Mouse (Mus musculus): Measurements from ENCODE around the gene Shbg. TPM values are rescaled to one million over a fixed set of nuclear protein-coding genes. Genes with fewer than 3 reads are reported as not detected.

The Shbg gene
- polyA plus RNA-seq, 1 experiment from 2014 or later = not detected

GRCm38 (mm10) chr11:69656617-69657461 is 39.1 kb upstream of the Shbg start:
- H3K4me1 ChIP-seq = peaks cover 39% of the 10 kb centered on the region
- WGBS = 76% methylated on average over 10 of the region's 10 CpGs
- ATAC-seq (ENCODE audit: insufficient number of reproducible peaks, insufficient read depth, low FRiP score, low TSS enrichment) = no peak
- H3K4me3 ChIP-seq = 0 out of 2 replicates have a peak overlapping the region, but pooled peaks have one; percentile 7
- peak overlapping the region; percentile 73 for H3K27ac ChIP-seq
- H3K4me2 ChIP-seq (replicated peaks) = no peak overlapping the region
- H3K36me3 ChIP-seq = peaks cover 63% of the 10 kb centered on the region
- H3K9ac ChIP-seq = no peak overlapping the region
- no peaks in the 10 kb centered on the region for H3K9me3 ChIP-seq
- no peaks in the 10 kb centered on the region for H3K27me3 ChIP-seq

GRCm38 (mm10) chr11:69656065-69656455 is 38.4 kb upstream of the Shbg start:
- H3K9ac ChIP-seq = no peak overlapping the region
- H3K36me3 ChIP-seq = peaks cover 70% of the 10 kb centered on the region
- 0 out of 2 replicates have a peak overlapping the region, but pooled peaks have one; percentile 8 for H3K4me2 ChIP-seq (replicated peaks)

GRCm38 (mm10) chr11:69655264-69656064 is 37.8 kb upstream of the Shbg start, which contains the start of gene Sox15:
Gene Sox15 (plus strand): TSS chr11:69655314.
- ATAC-seq (ENCODE audit: insufficient number of reproducible peaks, insufficient read depth, low FRiP score, low TSS enrichment) = peak; percentile 18; the same call in 1 of the 2 replicates
- Histone ChIP-seq H3K27ac (peak within 1 kb of the TSS; percentile 72), H3K9me3 (no peaks in the 10 kb centered on the region), H3K36me3 (peaks cover 76% of the 10 kb centered on the region), H3K27me3 (no peaks in the 10 kb centered on the region), H3K4me3 (peak within 1 kb of the TSS; percentile 12; the same call in 1 of the 2 replicates), H3K4me2 (replicated peaks) (0 out of 2 replicates have a peak within 1 kb of the TSS, but pooled peaks have one; percentile 8), H3K9ac (peak within 1 kb of the TSS; percentile 42; the same call in 1 of the 2 replicates), H3K4me1 (peaks cover 29% of the 10 kb centered on the region)
- 19% methylated on average over 34 of the region's 34 CpGs for WGBS

More at GRCm38 (mm10) chr11:69656065-69656455, 38.4 kb upstream of the Shbg start:
- Histone ChIP-seq H3K9me3 (no peaks in the 10 kb centered on the region), H3K27ac (no peak overlapping the region), H3K27me3 (no peaks in the 10 kb centered on the region), H3K4me3 (no peak overlapping the region), H3K4me1 (peaks cover 32% of the 10 kb centered on the region)
- no peak for ATAC-seq (ENCODE audit: insufficient number of reproducible peaks, insufficient read depth, low FRiP score, low TSS enrichment)
- 63% methylated on average over 5 of the region's 5 CpGs for WGBS

GRCm38 (mm10) chr11:69654760-69655159 is 37.1 kb upstream of the Shbg start:
- no peaks in the 10 kb centered on the region for H3K9me3 ChIP-seq
- no peak for ATAC-seq (ENCODE audit: insufficient number of reproducible peaks, insufficient read depth, low FRiP score, low TSS enrichment)
- peak overlapping the region; percentile 2; the same call in 1 of the 2 replicates for H3K9ac ChIP-seq
- no peaks in the 10 kb centered on the region for H3K27me3 ChIP-seq
- 0 out of 2 replicates have a peak overlapping the region, but pooled peaks have one; percentile 8 for H3K4me2 ChIP-seq (replicated peaks)
- peak overlapping the region; percentile 72 for H3K27ac ChIP-seq
- H3K36me3 ChIP-seq = peaks cover 81% of the 10 kb centered on the region
- 28% methylated on average over 9 of the region's 9 CpGs for WGBS
- H3K4me3 ChIP-seq = no peak overlapping the region
- H3K4me1 ChIP-seq = peaks cover 29% of the 10 kb centered on the region

GRCm38 (mm10) chr11:69653399-69653798 is 35.7 kb upstream of the Shbg start:
- Histone ChIP-seq H3K9ac (0 out of 2 replicates have a peak overlapping the region, but pooled peaks have one; percentile 7), H3K27me3 (no peaks in the 10 kb centered on the region), H3K9me3 (no peaks in the 10 kb centered on the region), H3K36me3 (peaks cover 82% of the 10 kb centered on the region), H3K27ac (peak overlapping the region; percentile 30; the same call in 1 of the 2 replicates), H3K4me2 (replicated peaks) (no peak overlapping the region), H3K4me3 (no peak overlapping the region), H3K4me1 (peaks cover 29% of the 10 kb centered on the region)
- WGBS = 54% methylated on average over 5 of the region's 5 CpGs
- no peak for ATAC-seq (ENCODE audit: insufficient number of reproducible peaks, insufficient read depth, low FRiP score, low TSS enrichment)

GRCm38 (mm10) chr11:69645860-69646259 is 28.2 kb upstream of the Shbg start:
- H3K36me3 ChIP-seq = peaks cover 95% of the 10 kb centered on the region

GRCm38 (mm10) chr11:69635471-69635870 is 17.8 kb upstream of the Shbg start:
- ATAC-seq (ENCODE audit: insufficient number of reproducible peaks, insufficient read depth, low FRiP score, low TSS enrichment) = no peak
- H3K9me3 ChIP-seq = no peaks in the 10 kb centered on the region
- WGBS = 90% methylated on average over 3 of the region's 3 CpGs
- H3K27ac ChIP-seq = no peak overlapping the region
- peaks cover 23% of the 10 kb centered on the region for H3K4me1 ChIP-seq
- peak overlapping the region; percentile 78 for H3K4me2 ChIP-seq (replicated peaks)
- no peak overlapping the region for H3K4me3 ChIP-seq
- H3K36me3 ChIP-seq = peaks cover 22% of the 10 kb centered on the region
- H3K27me3 ChIP-seq = no peaks in the 10 kb centered on the region
- no peak overlapping the region for H3K9ac ChIP-seq

More at GRCm38 (mm10) chr11:69645860-69646259, 28.2 kb upstream of the Shbg start:
- no peak overlapping the region for H3K4me3 ChIP-seq
- no peaks in the 10 kb centered on the region for H3K27me3 ChIP-seq
- H3K9me3 ChIP-seq = no peaks in the 10 kb centered on the region
- ATAC-seq (ENCODE audit: insufficient number of reproducible peaks, insufficient read depth, low FRiP score, low TSS enrichment) = no peak
- H3K27ac ChIP-seq = no peak overlapping the region
- 92% methylated on average over 5 of the region's 5 CpGs for WGBS
- no peak overlapping the region for H3K9ac ChIP-seq
- H3K4me1 ChIP-seq = no peaks in the 10 kb centered on the region
- H3K4me2 ChIP-seq (replicated peaks) = no peak overlapping the region

GRCm38 (mm10) chr11:69633128-69633866 is 15.6 kb upstream of the Shbg start:
- peak overlapping the region; percentile 96 for H3K27ac ChIP-seq
- WGBS = under 1% methylated on average over 45 of the region's 50 CpGs

GRCm38 (mm10) chr11:69632284-69633089 is 14.8 kb upstream of the Shbg start, which contains the start of gene Fxr2:
Gene Fxr2 (plus strand): TSS chr11:69632990.
- under 1% methylated on average over 43 of the region's 56 CpGs for WGBS
- Histone ChIP-seq H3K9ac (peak within 1 kb of the TSS; percentile 90), H3K4me3 (peak within 1 kb of the TSS; percentile 69), H3K27me3 (no peaks in the 10 kb centered on the region), H3K36me3 (peaks cover 3% of the 10 kb centered on the region), H3K4me2 (replicated peaks) (peak within 1 kb of the TSS; percentile 78), H3K4me1 (peaks cover 23% of the 10 kb centered on the region), H3K27ac (peak within 1 kb of the TSS; percentile 96), H3K9me3 (no peaks in the 10 kb centered on the region)
- peak; percentile 99 for ATAC-seq (ENCODE audit: insufficient number of reproducible peaks, insufficient read depth, low FRiP score, low TSS enrichment)

More at GRCm38 (mm10) chr11:69633128-69633866, 15.6 kb upstream of the Shbg start:
- Histone ChIP-seq H3K9me3 (no peaks in the 10 kb centered on the region), H3K27me3 (no peaks in the 10 kb centered on the region), H3K4me3 (peak overlapping the region; percentile 69), H3K4me2 (replicated peaks) (peak overlapping the region; percentile 78), H3K36me3 (peaks cover 6% of the 10 kb centered on the region), H3K9ac (peak overlapping the region; percentile 90), H3K4me1 (peaks cover 23% of the 10 kb centered on the region)
- ATAC-seq (ENCODE audit: insufficient number of reproducible peaks, insufficient read depth, low FRiP score, low TSS enrichment) = peak; percentile 29; the same call in 1 of the 2 replicates

GRCm38 (mm10) chr11:69629802-69630201 is 12.1 kb upstream of the Shbg start:
- H3K9me3 ChIP-seq = no peaks in the 10 kb centered on the region
- H3K36me3 ChIP-seq = no peaks in the 10 kb centered on the region
- ATAC-seq (ENCODE audit: insufficient number of reproducible peaks, insufficient read depth, low FRiP score, low TSS enrichment) = no peak
- no peaks in the 10 kb centered on the region for H3K27me3 ChIP-seq
- no peak overlapping the region for H3K27ac ChIP-seq
- peaks cover 14% of the 10 kb centered on the region for H3K4me1 ChIP-seq
- H3K4me2 ChIP-seq (replicated peaks) = no peak overlapping the region
- WGBS = 70% methylated on average over 1 of the region's 1 CpGs
- no peak overlapping the region for H3K4me3 ChIP-seq
- no peak overlapping the region for H3K9ac ChIP-seq

All from embryonic facial prominence, embryonic 12.5 days (tissue).